In the genomic region with DNA sequence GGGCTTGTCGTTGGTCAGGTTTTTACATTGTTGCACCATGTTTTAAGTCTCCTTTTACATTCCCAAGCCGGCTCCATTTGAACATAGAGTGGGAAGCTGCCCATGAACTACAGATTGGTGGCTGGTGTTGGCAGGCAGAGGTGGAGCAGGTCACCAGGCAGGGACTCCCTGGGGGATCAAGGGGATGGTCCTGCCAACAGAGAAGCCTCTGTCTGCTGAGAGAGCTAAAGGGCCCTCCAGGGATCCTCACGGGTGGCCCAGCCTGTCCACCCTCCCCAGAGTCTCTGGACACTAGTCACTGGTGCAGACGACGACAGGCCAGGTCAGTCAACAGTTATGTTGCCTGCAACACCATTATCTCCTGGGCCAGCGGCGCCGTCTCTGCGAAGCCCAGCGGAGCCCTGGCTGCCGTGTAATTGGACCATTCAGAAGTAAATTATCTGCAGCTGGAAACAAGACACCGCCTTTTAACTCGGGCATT, we compare ENCODE assay signal across 13 mouse cellular contexts.
DNase-seq lines count a peak whose midpoint lies in the region; ATAC-seq and TF ChIP-seq lines count a peak whose summit lies in the region.
"Had no signal": no experiment of that assay in that cellular context is flagged by ENCODE, and none has a peak within 500 bp of the region (broad histone marks: within the 10 kb centered on the region; RNA-seq: fewer than 3 reads in every experiment).

No protein-coding gene starts in this region.

- ATAC-seq in forebrain, embryonic 12.5 days (ENCODE audit: low FRiP score), result peak; percentile 22; the same call in 1 of the 2 replicates
- no peak for ATAC-seq in forebrain, embryonic 15.5 days (replicated peaks)
- peak; percentile 51; the same call in 1 of the 2 replicates for ATAC-seq in midbrain, embryonic 13.5 days
- ATAC-seq in intestine, embryonic 16.5 days, result no peak

- no peaks in the 10 kb centered on the region for H3K36me3 ChIP-seq in forebrain, embryonic 12.5 days (replicated peaks)
- no peaks in the 10 kb centered on the region for H3K36me3 ChIP-seq in forebrain, embryonic 15.5 days
- no peaks in the 10 kb centered on the region for H3K36me3 ChIP-seq in midbrain, embryonic 13.5 days
- H3K36me3 ChIP-seq in intestine, embryonic 16.5 days (ENCODE audit: control insufficient read depth, insufficient read depth, low read length), result no peaks in the 10 kb centered on the region

- H3K4me3 ChIP-seq in forebrain, embryonic 12.5 days (replicated peaks), result no peak overlapping the region
- H3K4me3 ChIP-seq in forebrain, embryonic 15.5 days, result no peak overlapping the region
- no peak overlapping the region for H3K4me3 ChIP-seq in midbrain, embryonic 13.5 days (replicated peaks)
- H3K4me3 ChIP-seq in intestine, embryonic 16.5 days (ENCODE audit: low read length), result no peak overlapping the region
- H3K4me3 ChIP-seq: megakaryocyte, embryonic 14.5 days had no signal

- TF ChIP-seq CTCF in brain, embryonic 14.5 days (IDR thresholded peaks at IDR 0.05; ENCODE audit: borderline replicate concordance, extremely low read depth, insufficient read depth, insufficient read length), result no peak

- TF ChIP-seq POLR2A in brain, embryonic 14.5 days (IDR thresholded peaks at IDR 0.05; ENCODE audit: borderline replicate concordance, extremely low read depth, insufficient read depth, insufficient read length, poor library complexity, severe bottlenecking), result no peak

- H3K27me3 ChIP-seq in forebrain, embryonic 12.5 days, result peaks cover 37% of the 10 kb centered on the region
- no peaks in the 10 kb centered on the region for H3K27me3 ChIP-seq in forebrain, embryonic 15.5 days
- H3K27me3 ChIP-seq in midbrain, embryonic 13.5 days, result peaks cover 35% of the 10 kb centered on the region
- no peaks in the 10 kb centered on the region for H3K27me3 ChIP-seq in intestine, embryonic 16.5 days (replicated peaks; ENCODE audit: control insufficient read depth, insufficient read depth, low read length)

- peak; percentile 56 for DNase-seq in brain, embryonic 14.5 days (ENCODE audit: low read depth)
- peak; percentile 31 for DNase-seq in forelimb bud, embryonic 11.5 days (ENCODE audit: low read depth, low spot score)
- DNase-seq in testis, postnatal 10 days (ENCODE audit: low spot score), result no peak
- DNase-seq in frontal cortex, adult 2 months (ENCODE audit: extremely low spot score in 1 of 2, low spot score in 1 of 2), result no peak
- DNase-seq: B cell, adult 2 months; cerebellum, adult 11-12 months; thymus, postnatal 4 days had no signal

- 0 out of 2 replicates have a peak overlapping the region, but pooled peaks have one; percentile 0 for H3K9ac ChIP-seq in forebrain, embryonic 12.5 days
- no peak overlapping the region for H3K9ac ChIP-seq in forebrain, embryonic 15.5 days (replicated peaks)
- H3K9ac ChIP-seq in midbrain, embryonic 13.5 days (replicated peaks), result no peak overlapping the region
- H3K9ac ChIP-seq in intestine, embryonic 16.5 days (ENCODE audit: low read depth, low read length), result no peak overlapping the region

- H3K4me1 ChIP-seq in forebrain, embryonic 12.5 days, result peaks cover 47% of the 10 kb centered on the region
- peaks cover 26% of the 10 kb centered on the region for H3K4me1 ChIP-seq in forebrain, embryonic 15.5 days
- H3K4me1 ChIP-seq in midbrain, embryonic 13.5 days (replicated peaks), result peaks cover 49% of the 10 kb centered on the region
- no peaks in the 10 kb centered on the region for H3K4me1 ChIP-seq in intestine, embryonic 16.5 days (ENCODE audit: control insufficient read depth, insufficient read depth, low read length)
- H3K4me1 ChIP-seq: megakaryocyte, embryonic 14.5 days had no signal

- H3K9me3 ChIP-seq in forebrain, embryonic 12.5 days, result no peaks in the 10 kb centered on the region
- no peaks in the 10 kb centered on the region for H3K9me3 ChIP-seq in forebrain, embryonic 15.5 days
- no peaks in the 10 kb centered on the region for H3K9me3 ChIP-seq in midbrain, embryonic 13.5 days
- no peaks in the 10 kb centered on the region for H3K9me3 ChIP-seq in intestine, embryonic 16.5 days (ENCODE audit: control insufficient read depth, low read length)
- H3K9me3 ChIP-seq: megakaryocyte, embryonic 14.5 days had no signal

- WGBS in forebrain, embryonic 12.5 days, result 15% methylated on average over 13 of the region's 13 CpGs
- WGBS in forebrain, embryonic 15.5 days, result 17% methylated on average over 13 of the region's 13 CpGs
- WGBS in midbrain, embryonic 13.5 days, result 8% methylated on average over 13 of the region's 13 CpGs
- WGBS in intestine, embryonic 16.5 days, result 30% methylated on average over 13 of the region's 13 CpGs

- H3K4me2 ChIP-seq in forebrain, embryonic 12.5 days, result 0 out of 2 replicates have a peak overlapping the region, but pooled peaks have one; percentile 6
- no peak overlapping the region for H3K4me2 ChIP-seq in forebrain, embryonic 15.5 days (replicated peaks)
- H3K4me2 ChIP-seq in midbrain, embryonic 13.5 days (replicated peaks), result peak overlapping the region; percentile 34
- no peak overlapping the region for H3K4me2 ChIP-seq in intestine, embryonic 16.5 days (ENCODE audit: low read depth, low read length)
- H3K4me2 ChIP-seq: liver, embryonic 11.5 days had no signal

- H3K27ac ChIP-seq in forebrain, embryonic 12.5 days, result no peak overlapping the region
- no peak overlapping the region for H3K27ac ChIP-seq in forebrain, embryonic 15.5 days (replicated peaks)
- H3K27ac ChIP-seq in midbrain, embryonic 13.5 days, result peak overlapping the region; percentile 39; the same call in 1 of the 2 replicates
- H3K27ac ChIP-seq in intestine, embryonic 16.5 days (ENCODE audit: low read length), result no peak overlapping the region

Comparison
In these comparisons a context has a peak if more than half of its experiments do, and no peak if none do; other contexts are left out.
1. ATAC-seq: peak in forebrain, embryonic 12.5 days (single experiment) and midbrain, embryonic 13.5 days (single experiment); none in forebrain, embryonic 15.5 days (single experiment) and intestine, embryonic 16.5 days (single experiment).
2. H3K4me2 ChIP-seq: peak in forebrain, embryonic 12.5 days (single experiment) and midbrain, embryonic 13.5 days (single experiment); none in forebrain, embryonic 15.5 days (single experiment) and intestine, embryonic 16.5 days (single experiment).
3. DNase-seq: peak in brain, embryonic 14.5 days (single experiment) and forelimb bud, embryonic 11.5 days (single experiment); none in testis, postnatal 10 days (single experiment) and frontal cortex, adult 2 months (0 of 2).